Mouse (Mus musculus) lung, postnatal 36 days (tissue): ENCODE data around the gene Csnk1d.

Experiments
- DNase-seq: peaks from one replicate; pipeline ENCODE4 v3.0.0; 2022; ENCODE audit warnings: mixed read lengths

Gene Csnk1d

DNA sequence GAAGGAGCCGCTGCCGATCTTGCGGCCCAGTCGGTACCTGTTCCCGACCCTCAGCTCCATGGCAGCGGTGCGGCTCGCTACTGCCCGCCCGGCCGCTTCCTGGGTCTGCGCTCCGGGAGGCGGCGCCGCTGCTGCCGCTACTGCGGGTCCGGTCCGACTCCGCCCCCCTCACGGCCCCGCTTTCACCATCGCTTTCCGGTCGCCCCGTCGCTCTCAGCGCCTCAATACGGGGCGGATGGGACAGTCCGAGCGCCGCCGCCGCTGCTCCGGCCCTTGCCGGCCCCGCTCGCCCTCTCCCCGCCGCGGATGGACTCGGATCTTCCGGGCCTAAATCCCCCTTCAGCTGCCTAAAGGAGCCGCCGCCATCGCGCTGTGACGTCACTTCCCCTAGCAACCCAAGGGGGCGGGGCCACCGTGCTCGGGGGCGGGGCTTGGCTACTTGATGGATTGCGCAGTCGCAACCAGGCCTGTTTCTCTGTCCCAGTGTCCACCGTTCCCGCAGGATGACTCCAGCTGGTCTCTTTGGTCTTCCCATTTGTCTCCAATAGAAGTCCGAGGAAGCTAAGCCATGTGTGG, at the start of gene Csnk1d:
TSS of gene Csnk1d (minus strand) at position 380 of the 576 bp plus-strand sequence.
- peak; percentile 99 for DNase-seq

DNA sequence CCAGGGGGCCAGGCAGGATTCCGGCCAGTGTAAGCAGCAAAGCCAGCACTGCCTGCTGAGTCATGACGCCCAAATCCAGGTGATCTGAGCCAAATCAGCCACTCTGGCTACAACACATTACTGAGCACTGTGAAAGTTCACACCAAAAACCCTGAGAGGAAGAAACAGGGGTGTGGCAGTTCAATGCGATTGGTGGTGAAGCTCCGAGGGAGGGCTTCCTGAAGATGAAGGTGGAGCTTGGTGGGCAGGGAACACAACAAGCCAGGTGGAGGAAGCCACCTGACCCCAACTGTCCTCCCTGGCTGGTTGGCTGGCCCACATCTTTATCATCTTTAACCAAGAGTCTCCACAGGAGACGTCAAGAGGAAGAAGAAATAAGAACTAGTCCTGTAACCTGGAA, 48.2 kb upstream of the Csnk1d start, which contains the start of gene Cd7:
TSS of gene Cd7 (minus strand) at position 117 of the 400 bp plus-strand sequence.
- DNase-seq: peak; percentile 21

GRCm38 (mm10) chr11:121038366-121039240, 47.5 kb upstream of the Csnk1d start:
- no peak for DNase-seq

GRCm38 (mm10) chr11:121033118-121033517, 42.0 kb upstream of the Csnk1d start:
- no peak for DNase-seq

DNA sequence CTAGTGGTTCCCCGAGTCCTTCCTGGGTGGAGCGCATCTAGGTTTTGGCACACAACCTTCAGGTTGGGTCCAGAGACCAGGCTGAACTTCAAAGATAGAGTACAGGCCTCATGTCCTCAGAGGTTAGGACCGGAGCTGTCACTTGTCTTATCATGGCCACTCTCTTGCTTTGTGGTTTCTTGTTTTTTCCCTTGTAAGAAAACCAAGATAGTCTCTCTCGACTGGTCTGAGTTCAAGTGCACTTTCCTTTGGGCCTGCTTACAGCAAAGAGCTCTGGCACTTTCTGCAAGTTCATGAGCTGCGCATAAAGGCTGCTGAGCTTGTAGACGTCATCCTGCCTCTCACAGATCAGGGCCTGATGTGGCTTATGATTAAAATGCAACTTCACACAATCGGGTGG, 36.1 kb upstream of the Csnk1d start:
- no peak for DNase-seq

GRCm38 (mm10) chr11:121024163-121024562, 33.0 kb upstream of the Csnk1d start:
- DNase-seq: no peak

GRCm38 (mm10) chr11:121019501-121019900, 28.4 kb upstream of the Csnk1d start:
- no peak for DNase-seq

DNA sequence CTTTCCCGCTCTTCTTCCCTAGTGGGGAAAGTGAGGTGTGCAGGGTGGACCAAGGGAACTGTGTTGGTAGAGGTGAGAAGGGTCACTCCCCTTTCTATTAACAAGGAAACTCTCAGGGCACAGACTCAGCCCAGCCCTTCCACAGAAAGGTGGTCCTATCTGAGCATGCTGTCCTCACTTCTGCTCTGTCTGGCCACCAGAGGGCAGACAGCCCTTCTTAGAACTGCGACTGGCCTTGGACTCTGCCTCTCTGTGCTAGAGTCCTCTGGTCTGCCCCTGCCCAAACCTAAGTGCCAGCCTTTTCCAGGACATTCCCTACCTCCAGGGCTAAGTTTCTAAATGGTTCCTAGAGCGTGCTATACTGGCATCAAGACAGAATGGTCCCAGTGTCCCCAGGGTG, 26.6 kb upstream of the Csnk1d start:
- peak; percentile 79 for DNase-seq

GRCm38 (mm10) chr11:121015472-121015871, 24.3 kb upstream of the Csnk1d start:
- DNase-seq: peak; percentile 47

- DNase-seq: peak; percentile 77
Observed at GRCm38 (mm10) chr11:121014896-121015300, 23.8 kb upstream of the Csnk1d start.

DNA sequence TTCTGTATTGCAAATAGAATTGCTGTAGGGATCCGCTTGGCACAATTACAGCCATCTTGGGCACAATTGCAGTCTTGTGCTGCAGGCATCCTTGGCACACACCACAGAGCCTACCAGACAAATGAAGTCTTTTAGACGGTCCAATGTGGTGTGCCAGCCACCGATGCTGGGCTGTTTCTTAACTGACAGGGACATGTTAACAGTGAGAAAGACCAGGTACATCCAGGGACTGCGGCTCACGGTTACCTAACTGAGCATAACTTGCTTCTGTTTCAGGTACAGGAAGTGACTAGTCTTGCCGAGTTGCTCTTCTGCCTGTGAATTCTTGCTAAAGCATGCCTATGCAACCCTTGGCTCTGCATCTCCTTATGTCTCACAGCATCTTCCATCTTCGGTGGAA, 22.5 kb upstream of the Csnk1d start:
- DNase-seq: no peak

GRCm38 (mm10) chr11:121010044-121010755, 19.1 kb upstream of the Csnk1d start:
- DNase-seq: no peak

GRCm38 (mm10) chr11:121006184-121006583, 15.1 kb upstream of the Csnk1d start:
- DNase-seq: no peak

DNA sequence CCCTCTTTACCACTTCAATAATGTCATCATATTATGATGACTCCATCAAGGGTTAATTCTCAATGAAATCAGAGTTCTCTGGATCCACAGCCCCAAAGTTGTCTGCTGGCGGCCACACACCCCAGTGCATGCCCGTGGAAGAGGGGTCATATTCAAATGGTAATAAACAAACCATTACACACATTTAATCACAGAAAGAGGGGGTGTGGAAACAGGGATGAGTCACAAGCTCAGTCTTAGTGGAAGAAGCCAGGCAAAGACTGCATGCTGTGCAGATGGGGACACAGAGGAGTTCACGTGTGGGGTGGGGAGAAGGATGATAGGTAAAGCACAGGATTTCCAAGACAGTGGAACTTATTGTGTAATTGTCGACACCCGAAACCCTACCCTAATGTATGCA, 13.2 kb upstream of the Csnk1d start:
- DNase-seq: no peak

DNA sequence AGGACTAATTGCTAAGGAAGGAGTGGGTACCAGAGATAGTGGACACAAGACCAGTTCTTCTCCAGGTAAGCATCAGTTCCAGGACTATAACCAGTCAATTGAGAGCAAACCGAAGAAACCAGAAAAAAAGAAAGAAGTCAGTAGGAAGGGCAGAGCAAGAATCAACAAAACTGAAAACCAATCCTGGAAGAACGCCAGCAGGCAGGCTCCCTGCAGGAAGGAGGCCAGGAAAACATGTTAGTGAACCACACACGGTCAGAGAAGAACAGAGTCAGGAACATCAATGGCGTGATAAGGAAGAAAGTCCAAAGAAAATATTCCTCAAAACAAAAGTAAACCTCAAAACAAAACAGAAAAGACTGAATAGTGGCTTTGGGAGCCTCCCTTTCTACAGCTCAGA, 10.8 kb upstream of the Csnk1d start:
- peak; percentile 31 for DNase-seq

DNA sequence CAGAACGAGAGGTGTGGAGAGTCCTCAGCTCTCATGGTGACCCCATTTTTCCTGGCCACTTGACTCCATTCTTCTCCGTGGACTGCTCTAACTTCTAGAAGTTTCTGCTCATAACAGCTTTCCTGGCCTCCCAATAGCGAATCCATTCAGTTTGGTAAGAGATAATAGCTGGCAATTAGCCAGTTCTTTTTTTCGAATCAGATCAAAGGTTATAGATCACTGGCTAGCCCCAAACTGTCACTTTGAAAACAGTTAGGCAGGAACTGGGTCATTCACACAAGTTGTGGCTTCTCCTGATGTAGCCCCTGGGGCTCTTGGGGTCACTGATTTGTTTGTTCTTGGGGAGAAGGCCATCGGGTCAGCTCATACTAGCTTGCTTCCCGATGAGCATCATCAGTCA, 3.6 kb upstream of the Csnk1d start:
- DNase-seq: no peak

- DNase-seq: no peak
Observed at GRCm38 (mm10) chr11:120993586-120993985, 2.5 kb upstream of the Csnk1d start.

- no peak for DNase-seq
Observed at GRCm38 (mm10) chr11:120993080-120993479, 1.9 kb upstream of the Csnk1d start.

- DNase-seq: no peak
Observed at GRCm38 (mm10) chr11:120991791-120992190, 661 bp upstream of the Csnk1d start.

- peak; percentile 67 for DNase-seq
Observed at GRCm38 (mm10) chr11:120990126-120990781, 876 bp downstream of the Csnk1d start.

GRCm38 (mm10) chr11:120989523-120989922, 1.6 kb downstream of the Csnk1d start:
- peak; percentile 18 for DNase-seq

GRCm38 (mm10) chr11:120988410-120988809, 2.7 kb downstream of the Csnk1d start:
- no peak for DNase-seq

DNA sequence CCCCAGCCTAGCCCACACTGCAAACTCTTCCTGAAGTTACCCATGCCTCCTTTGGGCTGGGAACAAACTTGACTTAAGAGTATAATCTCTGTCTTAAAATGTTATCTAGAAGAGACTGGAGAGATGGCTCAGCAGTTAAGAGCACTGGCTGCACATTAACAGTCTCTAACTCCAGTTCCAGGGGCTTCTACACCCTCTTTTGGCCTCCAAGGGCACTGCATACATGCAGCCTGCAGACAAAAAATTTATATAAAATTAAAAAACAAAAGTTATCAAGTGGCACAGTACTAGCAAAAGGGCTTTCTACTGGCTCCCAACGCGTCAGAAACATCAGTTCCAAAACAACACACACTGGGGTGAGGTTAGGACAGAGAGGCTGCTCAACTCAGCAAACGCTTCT, 3.5 kb downstream of the Csnk1d start:
- no peak for DNase-seq
